Mouse (Mus musculus) liver, adult 2 months (tissue): ENCODE measurements at regions not wholly inside any gene's neighbourhood (a gene's known extent, or its start where the extent isn't known, plus 50 kb on each side); places are given as distances from the start of the nearest gene placed in this dataset.

ENCODE experiments used
- DNase-seq: peaks from one replicate; pipeline ENCODE4 v3.0.0-alpha.2; 2011; ENCODE audit warnings: low read depth, low spot score; ENCODE audit errors: extremely low read depth
- H3K27ac ChIP-seq: fragments of 200-500 bp; replicated peaks from 2 replicates; pipeline ENCODE4 v1.5.1; 2012; ENCODE audit warnings: low read depth, mild to moderate bottlenecking, control low read depth, inconsistent platforms, low read length; ENCODE audit not compliant: insufficient read depth
- H3K27me3 ChIP-seq: fragments of 200-500 bp; 2 replicates; pipeline ENCODE4 v1.6.1; 2012; ENCODE audit warnings: mild to moderate bottlenecking, moderate library complexity, low read length, inconsistent platforms; ENCODE audit not compliant: control insufficient read depth, insufficient read depth
- H3K36me3 ChIP-seq: fragments of 200-500 bp; 2 replicates; pipeline ENCODE4 v1.6.1; 2012; ENCODE audit warnings: low read length, inconsistent platforms; ENCODE audit not compliant: control insufficient read depth, insufficient read depth
- H3K4me1 ChIP-seq: fragments of 200-500 bp; 2 replicates; pipeline ENCODE4 v1.6.1; 2011; ENCODE audit warnings: low read length; ENCODE audit not compliant: control insufficient read depth, insufficient read depth
- H3K4me3 ChIP-seq: fragments of 200-500 bp; 2 replicates; pipeline ENCODE4 v1.5.1; 2011; ENCODE audit warnings: low read depth, mild to moderate bottlenecking, control low read depth, low read length, moderate library complexity; ENCODE audit not compliant: insufficient read depth
- H3K79me2 ChIP-seq: fragments of 200-500 bp; 2 replicates; pipeline ENCODE4 v1.6.1; 2012; ENCODE audit warnings: inconsistent platforms, mild to moderate bottlenecking, low read length, moderate library complexity; ENCODE audit not compliant: control insufficient read depth, insufficient read depth
- H3K9ac ChIP-seq: fragments of 200-500 bp; 2 replicates; pipeline ENCODE4 v1.6.1; 2012; ENCODE audit warnings: low read depth, mild to moderate bottlenecking, control low read depth, inconsistent platforms, low read length
- CTCF ChIP-seq: fragments of 200-500 bp; IDR thresholded peaks from 2 replicates; pipeline ENCODE4 v1.5.1; 2011; ENCODE audit warnings: low read depth, low read length, control low read depth
- POLR2A ChIP-seq: fragments of 200-500 bp; IDR thresholded peaks from 2 replicates; pipeline ENCODE4 v1.6.1; 2011; ENCODE audit warnings: low read length, control low read depth; ENCODE audit not compliant: insufficient read depth; ENCODE audit errors: extremely low read depth
- WGBS: fragments of 180-500 bp; shearing (Covaris S2); methylation state at CpG from one replicate; pipeline ENCODE4 v1.1.7; 2018; 5-methylcytosine and 5-hydroxymethylcytosine counted together

GRCm38 (mm10) chr13:7584022-7584421, 618.6 kb upstream of the Adarb2 start:
- 82% methylated on average over 3 of the region's 3 CpGs for WGBS
- H3K27me3 ChIP-seq = no peaks in the 10 kb centered on the region
- no peaks in the 10 kb centered on the region for H3K36me3 ChIP-seq
- H3K4me3 ChIP-seq = no peak overlapping the region
- no peak overlapping the region for H3K27ac ChIP-seq
- no peaks in the 10 kb centered on the region for H3K79me2 ChIP-seq
- no peak for DNase-seq
- no peak overlapping the region for H3K9ac ChIP-seq
- H3K4me1 ChIP-seq = no peaks in the 10 kb centered on the region
- TF ChIP-seq CTCF (no peak), POLR2A (no peak)
